Mouse (Mus musculus) liver, adult 2 months (tissue): ENCODE measurements around the gene Cnot9.

ENCODE experiments used
- CTCF ChIP-seq: fragments of 200-500 bp; IDR thresholded peaks from 2 replicates; pipeline ENCODE4 v1.5.1; 2011; ENCODE audit warnings: low read depth, low read length, control low read depth
- POLR2A ChIP-seq: fragments of 200-500 bp; IDR thresholded peaks from 2 replicates; pipeline ENCODE4 v1.6.1; 2011; ENCODE audit warnings: low read length, control low read depth; ENCODE audit not compliant: insufficient read depth; ENCODE audit errors: extremely low read depth

DNA sequence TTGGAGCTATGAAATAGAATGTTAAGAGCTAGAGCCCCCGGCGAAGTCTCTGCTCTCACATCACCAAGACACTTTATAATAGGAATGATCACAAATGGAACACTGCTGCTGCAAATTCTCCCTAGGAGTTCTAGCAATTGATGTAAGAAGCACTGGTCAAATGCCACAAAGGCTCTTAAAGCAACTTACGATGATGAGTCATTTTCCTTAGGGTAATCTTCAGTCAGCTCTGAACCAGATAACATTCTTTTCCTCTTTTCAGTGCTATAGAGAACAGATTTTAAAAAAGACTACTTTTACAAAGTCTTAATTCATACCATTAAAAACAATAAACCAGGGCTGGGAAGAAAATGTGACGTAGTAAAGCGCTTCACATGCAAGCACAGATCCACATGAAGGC is 20.1 kb upstream of the Cnot9 start:
- no peak for TF ChIP-seq CTCF
- no peak for TF ChIP-seq POLR2A
